Mouse (Mus musculus): ENCODE measurements around the gene Tmem176b. TPM values are rescaled to one million over a fixed set of nuclear protein-coding genes. Genes with fewer than 3 reads are reported as not detected.

Tmem176b gene
- total and polyA plus RNA-seq, 2 experiments from 2014 or later, result 108 to 152 TPM

DNA sequence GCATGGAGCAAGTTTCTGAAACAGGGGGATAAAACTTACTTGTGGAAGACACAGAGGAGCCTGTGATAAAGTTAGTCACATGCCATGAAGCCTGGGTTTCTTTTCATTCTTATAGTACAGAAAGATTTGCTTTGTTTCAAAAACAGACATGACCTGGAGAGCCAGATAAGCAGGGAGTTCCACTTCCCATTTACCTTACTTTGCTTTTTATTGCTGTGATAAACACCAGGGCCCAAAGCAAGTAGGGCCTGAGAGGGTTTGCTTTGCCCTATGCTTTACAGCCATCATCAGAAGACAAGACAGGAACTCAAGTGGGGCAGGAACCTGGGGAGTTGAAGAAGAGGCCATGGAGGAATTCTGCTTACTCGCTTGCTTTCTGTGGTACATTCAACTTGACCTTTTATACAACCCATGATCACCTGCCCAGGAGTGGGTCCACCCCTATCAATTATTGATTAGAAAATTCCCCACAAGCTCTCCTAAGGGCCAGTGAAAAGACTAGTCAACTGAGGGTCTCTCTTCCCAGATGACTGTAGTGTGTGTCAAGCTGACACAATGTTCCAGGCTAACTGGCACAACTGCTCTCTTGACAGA lies 24.0 kb upstream of the Tmem176b start:
- WGBS, result 97% methylated on average over 1 of the region's 1 CpGs

GRCm38 (mm10) chr6:48864723-48865122 lies 23.4 kb upstream of the Tmem176b start:
- H3K27ac ChIP-seq, result no peak overlapping the region
- H3K36me3 ChIP-seq (ENCODE audit: insufficient read depth, low read length), result no peaks in the 10 kb centered on the region
- 72% methylated on average over 3 of the region's 3 CpGs for WGBS

More for the DNA sequence above, 24.0 kb upstream of the Tmem176b start:
- Histone ChIP-seq H3K9ac (replicated peaks; ENCODE audit: low read length) (no peak overlapping the region), H3K4me2 (ENCODE audit: low read depth, low read length) (no peak overlapping the region), H3K9me3 (ENCODE audit: low read length) (no peaks in the 10 kb centered on the region), H3K4me1 (ENCODE audit: insufficient read depth, low read length) (peaks cover 6% of the 10 kb centered on the region; the same call in 1 of the 2 replicates), H3K4me3 (ENCODE audit: low read length) (no peak overlapping the region), H3K27me3 (ENCODE audit: insufficient read depth, low read length) (no peaks in the 10 kb centered on the region), H3K27ac (no peak overlapping the region), H3K36me3 (ENCODE audit: insufficient read depth, low read length) (no peaks in the 10 kb centered on the region)
- no peak for TF ChIP-seq CTCF (IDR thresholded peaks at IDR 0.05; ENCODE audit: low read depth)
- DNase-seq (ENCODE audit: low spot score) (no peak), ATAC-seq (no peak)

DNA sequence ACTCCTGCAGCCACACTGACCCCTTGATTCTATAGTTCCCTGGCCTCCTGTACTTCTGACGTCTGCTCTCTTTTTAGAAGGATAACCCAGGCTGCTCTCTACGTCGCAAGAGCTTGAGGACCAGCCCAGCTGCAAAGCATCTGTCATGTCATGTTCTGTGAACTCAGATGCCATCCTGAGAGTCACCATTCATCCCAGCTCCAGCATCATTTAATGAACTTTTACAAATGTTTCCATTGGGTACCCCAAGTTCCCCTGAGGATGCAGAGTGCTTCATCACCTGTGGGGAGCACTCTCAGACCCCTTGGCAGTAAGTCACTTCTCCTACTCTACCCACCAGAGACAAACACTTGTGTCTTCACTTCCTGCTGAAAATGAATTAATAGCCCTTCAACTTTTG lies 22.9 kb upstream of the Tmem176b start:
- no peak for TF ChIP-seq CTCF (IDR thresholded peaks at IDR 0.05; ENCODE audit: low read depth)

More at GRCm38 (mm10) chr6:48864723-48865122, 23.4 kb upstream of the Tmem176b start:
- H3K9me3 ChIP-seq (ENCODE audit: low read length), result no peaks in the 10 kb centered on the region
- DNase-seq (ENCODE audit: low spot score), result no peak
- no peak overlapping the region for H3K4me2 ChIP-seq (ENCODE audit: low read depth, low read length)
- no peaks in the 10 kb centered on the region for H3K27me3 ChIP-seq (ENCODE audit: insufficient read depth, low read length)
- H3K4me1 ChIP-seq (ENCODE audit: insufficient read depth, low read length), result peaks cover 6% of the 10 kb centered on the region; the same call in 1 of the 2 replicates
- H3K9ac ChIP-seq (replicated peaks; ENCODE audit: low read length), result no peak overlapping the region
- no peak for ATAC-seq
- H3K4me3 ChIP-seq (ENCODE audit: low read length), result no peak overlapping the region
- TF ChIP-seq CTCF (IDR thresholded peaks at IDR 0.05; ENCODE audit: low read depth), result no peak

DNA sequence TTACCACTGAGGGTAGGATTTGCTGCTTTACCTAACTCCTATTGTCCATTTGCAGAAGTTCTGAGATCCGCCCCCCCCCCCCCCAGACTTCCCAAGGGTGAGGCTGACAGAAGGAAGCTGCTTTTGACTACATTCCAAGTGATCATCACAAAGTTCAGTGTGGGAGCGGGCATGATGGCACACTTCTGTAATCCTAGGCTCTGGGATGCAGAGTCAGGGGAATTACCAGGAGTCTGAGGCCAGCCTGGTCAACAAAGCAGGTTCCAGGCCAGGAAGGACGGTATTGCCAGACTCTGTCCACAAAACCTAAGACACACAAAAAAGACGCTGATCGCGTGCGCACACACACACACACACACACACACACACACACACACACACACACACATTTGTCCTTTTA lies 22.2 kb upstream of the Tmem176b start:
- Histone ChIP-seq H3K27ac (no peak overlapping the region), H3K36me3 (ENCODE audit: insufficient read depth, low read length) (no peaks in the 10 kb centered on the region), H3K9ac (replicated peaks; ENCODE audit: low read length) (no peak overlapping the region), H3K27me3 (ENCODE audit: insufficient read depth, low read length) (no peaks in the 10 kb centered on the region), H3K9me3 (ENCODE audit: low read length) (no peaks in the 10 kb centered on the region), H3K4me1 (ENCODE audit: insufficient read depth, low read length) (peaks cover 6% of the 10 kb centered on the region; the same call in 1 of the 2 replicates), H3K4me2 (ENCODE audit: low read depth, low read length) (no peak overlapping the region), H3K4me3 (ENCODE audit: low read length) (no peak overlapping the region)
- no peak for ATAC-seq
- TF ChIP-seq CTCF (IDR thresholded peaks at IDR 0.05; ENCODE audit: low read depth), result no peak
- DNase-seq (ENCODE audit: low spot score), result no peak
- 73% methylated on average over 7 of the region's 7 CpGs for WGBS

More for the DNA sequence above, 22.9 kb upstream of the Tmem176b start:
- Histone ChIP-seq H3K9ac (replicated peaks; ENCODE audit: low read length) (no peak overlapping the region), H3K4me3 (ENCODE audit: low read length) (no peak overlapping the region), H3K27me3 (ENCODE audit: insufficient read depth, low read length) (no peaks in the 10 kb centered on the region), H3K4me1 (ENCODE audit: insufficient read depth, low read length) (peaks cover 6% of the 10 kb centered on the region; the same call in 1 of the 2 replicates), H3K9me3 (ENCODE audit: low read length) (no peaks in the 10 kb centered on the region), H3K27ac (no peak overlapping the region), H3K4me2 (ENCODE audit: low read depth, low read length) (no peak overlapping the region), H3K36me3 (ENCODE audit: insufficient read depth, low read length) (no peaks in the 10 kb centered on the region)
- ATAC-seq, result no peak
- DNase-seq (ENCODE audit: low spot score), result no peak
- 48% methylated on average over 3 of the region's 3 CpGs for WGBS

- Histone ChIP-seq H3K27ac (no peak overlapping the region), H3K9me3 (ENCODE audit: low read length) (no peaks in the 10 kb centered on the region), H3K27me3 (ENCODE audit: insufficient read depth, low read length) (no peaks in the 10 kb centered on the region), H3K4me3 (ENCODE audit: low read length) (no peak overlapping the region), H3K4me2 (ENCODE audit: low read depth, low read length) (no peak overlapping the region), H3K36me3 (ENCODE audit: insufficient read depth, low read length) (no peaks in the 10 kb centered on the region), H3K9ac (replicated peaks; ENCODE audit: low read length) (no peak overlapping the region), H3K4me1 (ENCODE audit: insufficient read depth, low read length) (peaks cover 6% of the 10 kb centered on the region; the same call in 1 of the 2 replicates)
- no peak for TF ChIP-seq CTCF (IDR thresholded peaks at IDR 0.05; ENCODE audit: low read depth)
- ATAC-seq (no peak), DNase-seq (ENCODE audit: low spot score) (no peak)
- WGBS, result 74% methylated on average over 4 of the region's 4 CpGs
Measured at GRCm38 (mm10) chr6:48862816-48863215, 21.5 kb upstream of the Tmem176b start.

- ATAC-seq, result no peak
- H3K9me3 ChIP-seq (ENCODE audit: low read length), result no peaks in the 10 kb centered on the region
Measured at GRCm38 (mm10) chr6:48861616-48862280, 20.5 kb upstream of the Tmem176b start.

GRCm38 (mm10) chr6:48860851-48861250 lies 19.6 kb upstream of the Tmem176b start:
- Histone ChIP-seq H3K4me1 (ENCODE audit: insufficient read depth, low read length) (no peaks in the 10 kb centered on the region), H3K4me3 (ENCODE audit: low read length) (no peak overlapping the region), H3K9ac (replicated peaks; ENCODE audit: low read length) (no peak overlapping the region), H3K27me3 (ENCODE audit: insufficient read depth, low read length) (no peaks in the 10 kb centered on the region), H3K9me3 (ENCODE audit: low read length) (no peaks in the 10 kb centered on the region), H3K4me2 (ENCODE audit: low read depth, low read length) (no peak overlapping the region), H3K27ac (no peak overlapping the region), H3K36me3 (ENCODE audit: insufficient read depth, low read length) (no peaks in the 10 kb centered on the region)
- 100% methylated on average over 1 of the region's 1 CpGs for WGBS
- ATAC-seq (no peak), DNase-seq (ENCODE audit: low spot score) (no peak)
- TF ChIP-seq CTCF (IDR thresholded peaks at IDR 0.05; ENCODE audit: low read depth), result no peak

More at GRCm38 (mm10) chr6:48861616-48862280, 20.5 kb upstream of the Tmem176b start:
- Histone ChIP-seq H3K27ac (no peak overlapping the region), H3K9ac (replicated peaks; ENCODE audit: low read length) (no peak overlapping the region), H3K27me3 (ENCODE audit: insufficient read depth, low read length) (no peaks in the 10 kb centered on the region), H3K36me3 (ENCODE audit: insufficient read depth, low read length) (no peaks in the 10 kb centered on the region), H3K4me2 (ENCODE audit: low read depth, low read length) (no peak overlapping the region), H3K4me1 (ENCODE audit: insufficient read depth, low read length) (no peaks in the 10 kb centered on the region), H3K4me3 (ENCODE audit: low read length) (no peak overlapping the region)
- TF ChIP-seq CTCF (IDR thresholded peaks at IDR 0.05; ENCODE audit: low read depth), result no peak
- 55% methylated on average over 12 of the region's 12 CpGs for WGBS
- no peak for DNase-seq (ENCODE audit: low spot score)

Data from hindbrain, postnatal 0 days (tissue).